Mouse (Mus musculus) ES-E14 (cell line): ENCODE results near the gene Gm20441.

Experiments
- CHD2 ChIP-seq: IDR thresholded peaks from 2 replicates; pipeline ENCODE4 v1.6.1; 2014; ENCODE audit warnings: mild to moderate bottlenecking, low read depth, low read length, inconsistent platforms
- ZC3H11A ChIP-seq: IDR thresholded peaks from 2 replicates; pipeline ENCODE4 v1.6.1; 2012; ENCODE audit warnings: low read depth, mild to moderate bottlenecking, inconsistent platforms, low read length, borderline replicate concordance

DNA sequence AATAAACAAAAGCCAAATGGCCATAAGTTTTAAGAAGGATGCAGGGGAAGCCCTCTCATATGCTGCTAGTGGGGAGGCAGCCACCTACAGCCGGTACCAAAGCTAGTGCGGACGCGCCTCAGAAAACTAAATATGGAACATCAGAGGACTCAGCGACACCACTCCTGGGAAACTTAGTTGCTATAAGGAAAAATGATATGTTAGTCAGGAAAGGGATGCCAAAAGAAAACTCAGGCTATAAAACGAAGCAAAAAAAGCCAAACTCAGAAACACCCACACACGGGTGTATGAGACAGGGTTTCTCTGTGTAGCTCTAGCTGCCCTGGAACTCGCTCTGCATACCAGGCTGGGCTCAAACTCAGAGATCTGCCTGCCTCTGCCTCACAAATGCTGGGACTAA is 7.5 kb upstream of the Gm20441 start:
- TF ChIP-seq ZC3H11A, result no peak
- no peak for TF ChIP-seq CHD2
